Mouse (Mus musculus) CH12.LX (cell line): Measurements from ENCODE around the gene Gm498.

Experiments
- KAT2A ChIP-seq: IDR thresholded peaks from 2 replicates; pipeline ENCODE4 v1.6.1; 2012; ENCODE audit warnings: low read length, improper control_type of control experiment, inconsistent platforms; ENCODE audit not compliant: insufficient replicate concordance
- POLR2A ChIP-seq: IDR thresholded peaks from 2 replicates; pipeline ENCODE4 v1.6.1; 2011; ENCODE audit warnings: low read depth, mild to moderate bottlenecking, improper control_type of control experiment, low read length
- POLR2AphosphoS2 ChIP-seq: IDR thresholded peaks from 2 replicates; pipeline ENCODE4 v1.6.1; 2011; ENCODE audit warnings: low read depth, low read length, improper control_type of control experiment
- ZKSCAN1 ChIP-seq: IDR thresholded peaks from 2 replicates; pipeline ENCODE4 v1.6.1; 2012; ENCODE audit warnings: low read depth, inconsistent platforms, low read length, improper control_type of control experiment, borderline replicate concordance

- no peak for TF ChIP-seq ZKSCAN1
- TF ChIP-seq KAT2A = no peak
- no peak for TF ChIP-seq POLR2A
- TF ChIP-seq POLR2AphosphoS2 = no peak
These were observed 45.4 kb upstream of the Gm498 start for GRCm38 (mm10) chr7:143821241-143821640.
